Mouse (Mus musculus) layer of hippocampus, postnatal 25 days (tissue): Measurements from ENCODE around the gene Large1. TPM values are rescaled to one million over a fixed set of nuclear protein-coding genes. Genes with fewer than 3 reads are reported as not detected.
"Not testable (repeated sequence)": the region's sequence is repeated elsewhere in the genome, so short reads cannot be mapped to it uniquely, and the experiment has no call there.

Source experiments
- DNase-seq, 2 experiments: peaks; one replicate each; pipeline ENCODE4 v3.0.0; 2022; ENCODE audit warnings: mixed read lengths in 2 of 2, low spot score in 1 of 2; ENCODE audit errors: extremely low spot score in 1 of 2
- total RNA-seq, 2 experiments: library from RNA; stranded (reverse); gene quantifications; 2 replicates each; pipeline ENCODE4 v1.2.3; 2021

Gene Large1
- total RNA-seq, 2 experiments from 2014 or later = 153 to 155 TPM

GRCm38 (mm10) chr8:73188684-73189083 is 164.7 kb downstream of the Large1 start:
- DNase-seq = no peak

DNA sequence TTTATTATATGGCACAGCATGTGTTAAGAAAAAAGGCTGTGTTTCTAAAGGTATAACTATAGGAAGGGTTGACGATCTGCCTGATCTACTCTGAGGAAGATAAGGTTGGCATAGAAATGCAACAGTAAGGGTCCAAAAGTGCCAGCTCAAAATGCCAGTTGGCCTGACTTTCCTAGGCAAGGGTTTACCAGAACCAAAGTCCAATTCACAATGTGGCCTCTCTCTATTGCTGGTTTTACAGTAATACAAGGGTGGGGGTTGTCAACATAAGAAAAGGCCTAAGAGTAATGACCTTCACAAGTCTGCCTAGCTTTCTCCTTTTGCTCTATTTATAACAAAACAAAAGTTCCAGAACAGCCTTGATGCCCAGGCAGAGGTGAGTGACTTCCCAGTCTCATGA is 166.0 kb downstream of the Large1 start:
- DNase-seq = no peak

DNA sequence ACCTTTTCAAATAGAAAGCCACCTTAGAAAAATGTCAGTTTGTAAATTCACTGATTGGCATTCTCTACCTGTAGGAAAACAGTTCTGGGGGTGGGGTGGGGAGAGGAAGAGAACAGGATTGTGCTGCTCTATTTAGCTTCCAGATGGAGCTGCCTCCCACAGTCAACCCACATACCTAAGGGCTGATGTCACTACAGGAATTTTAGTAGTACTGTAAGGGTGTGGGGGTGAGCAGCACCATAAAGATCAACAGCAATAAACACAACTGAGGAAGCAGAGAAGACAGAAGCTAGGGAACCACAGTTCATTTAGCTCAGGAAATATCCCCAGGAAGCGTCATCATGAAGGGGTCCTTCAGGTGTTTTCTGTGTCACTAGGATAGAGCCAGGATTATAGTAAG is 174.9 kb downstream of the Large1 start:
- no peak for DNase-seq

GRCm38 (mm10) chr8:73172661-73173060 is 180.7 kb downstream of the Large1 start:
- DNase-seq = no peak

GRCm38 (mm10) chr8:73161994-73162393 is 191.3 kb downstream of the Large1 start:
- DNase-seq = no peak

GRCm38 (mm10) chr8:73161564-73161963 is 191.8 kb downstream of the Large1 start:
- DNase-seq = no peak

GRCm38 (mm10) chr8:73160945-73161344 is 192.4 kb downstream of the Large1 start:
- DNase-seq = no peak

DNA sequence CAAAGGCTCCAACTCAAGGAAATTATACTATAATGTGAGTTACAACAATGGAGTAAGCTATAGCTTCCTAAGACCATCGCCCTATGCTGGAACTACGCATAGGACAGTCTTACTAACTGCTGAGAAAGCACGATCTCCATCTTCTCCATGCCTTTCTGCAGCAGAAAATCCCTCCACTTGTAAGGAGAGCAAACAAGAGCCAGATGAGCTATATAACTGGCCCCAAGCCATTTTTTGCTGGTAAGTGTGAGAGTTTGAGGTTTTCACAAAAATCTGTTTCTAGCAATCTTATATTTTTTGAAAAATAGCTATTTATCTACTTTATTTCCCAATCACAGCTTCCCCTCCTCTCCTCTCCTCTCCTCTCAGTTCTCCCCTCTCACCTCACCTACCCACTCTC is 206.1 kb downstream of the Large1 start:
- DNase-seq = no peak

DNA sequence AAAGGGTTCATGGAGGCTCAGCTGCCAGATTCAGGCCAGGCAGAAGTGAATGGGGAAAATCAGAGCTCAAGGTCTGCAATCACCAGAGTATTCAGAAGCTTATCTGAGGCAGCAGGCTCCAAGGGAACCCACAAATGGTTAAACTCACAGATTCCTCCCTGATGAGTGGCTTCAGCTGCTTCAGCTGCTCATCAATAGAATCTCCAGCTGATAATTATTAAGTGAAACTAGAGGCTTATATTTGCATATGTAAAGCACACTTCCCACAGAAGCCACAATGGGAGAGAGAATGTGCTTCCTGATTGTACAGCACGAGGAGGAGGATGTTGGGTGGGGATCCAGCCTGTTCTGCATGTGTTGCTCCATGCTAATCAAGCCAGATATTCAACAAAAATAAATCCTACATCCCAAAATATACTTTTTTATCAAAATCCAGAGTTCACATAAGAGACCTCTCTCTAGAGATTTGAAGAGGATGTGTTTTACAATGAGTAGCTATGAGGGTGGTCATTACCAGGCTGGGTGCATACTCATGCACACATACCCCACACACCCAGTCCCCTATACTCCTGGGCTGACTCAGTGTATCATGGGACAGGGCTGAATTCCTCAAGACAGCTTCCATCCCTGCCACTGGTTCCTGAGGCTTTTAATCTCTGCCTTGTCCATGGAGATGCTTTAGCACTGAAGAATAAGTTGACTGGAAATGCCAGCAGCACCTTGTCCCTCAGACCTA is 210.5 kb downstream of the Large1 start:
- no peak for DNase-seq

GRCm38 (mm10) chr8:73135397-73135796 is 217.9 kb downstream of the Large1 start:
- DNase-seq = no peak

GRCm38 (mm10) chr8:73132080-73132479 is 221.3 kb downstream of the Large1 start:
- DNase-seq = no peak

- no peak for DNase-seq
These were observed 229.4 kb downstream of the Large1 start for GRCm38 (mm10) chr8:73123864-73124499.

DNA sequence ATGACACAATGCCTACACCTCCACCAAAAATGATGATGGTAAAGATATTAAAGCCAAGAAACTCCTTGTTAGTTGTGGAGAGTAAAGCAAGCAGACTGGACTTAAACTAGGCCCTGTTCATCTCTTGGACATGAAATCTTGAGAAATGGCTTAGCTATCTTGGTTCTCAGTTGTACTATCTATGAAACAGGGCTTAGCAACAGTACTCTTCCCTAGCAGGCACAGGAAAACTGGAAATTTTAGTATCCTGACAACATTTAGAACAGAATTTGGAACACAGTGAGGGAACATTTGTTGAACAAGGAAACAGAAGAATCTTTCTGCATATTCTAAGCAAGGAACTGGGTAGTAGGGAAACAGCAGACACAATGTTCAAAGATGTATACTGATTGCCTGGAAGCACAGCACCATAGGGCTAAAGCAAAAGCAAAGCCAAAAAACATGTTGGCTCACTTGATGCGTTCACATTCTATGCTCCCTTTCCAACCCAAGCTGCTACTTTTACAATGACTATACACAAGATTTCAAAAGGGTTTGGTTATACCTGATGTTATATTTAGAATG is 240.9 kb downstream of the Large1 start:
- DNase-seq = no peak

GRCm38 (mm10) chr8:73104089-73104488 is 249.3 kb downstream of the Large1 start:
- no peak for DNase-seq

GRCm38 (mm10) chr8:73101069-73101468 is 252.3 kb downstream of the Large1 start:
- no peak for DNase-seq

DNA sequence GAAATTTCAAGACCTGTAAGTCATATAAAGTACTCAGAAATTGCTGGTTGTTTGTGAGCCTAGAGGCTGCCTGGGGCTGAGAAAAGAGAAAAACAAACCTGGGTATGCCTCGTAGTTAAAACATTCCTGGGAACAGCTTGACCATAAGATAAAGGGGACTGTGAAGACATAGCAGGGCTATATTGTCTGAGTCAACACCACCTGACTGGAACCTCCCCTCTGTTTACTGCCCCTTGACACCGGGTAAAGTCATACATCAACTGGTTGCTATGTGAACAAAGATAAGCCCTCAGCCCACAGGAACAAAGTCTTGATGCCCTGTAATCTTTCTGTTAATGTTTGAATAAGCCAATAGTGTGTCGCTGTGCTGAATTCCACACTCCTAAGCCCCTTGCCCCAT is 252.7 kb downstream of the Large1 start:
- not testable (repeated sequence) for DNase-seq

GRCm38 (mm10) chr8:73099542-73099941 is 253.8 kb downstream of the Large1 start:
- no peak for DNase-seq

GRCm38 (mm10) chr8:73096952-73097351 is 256.4 kb downstream of the Large1 start:
- DNase-seq = no peak

DNA sequence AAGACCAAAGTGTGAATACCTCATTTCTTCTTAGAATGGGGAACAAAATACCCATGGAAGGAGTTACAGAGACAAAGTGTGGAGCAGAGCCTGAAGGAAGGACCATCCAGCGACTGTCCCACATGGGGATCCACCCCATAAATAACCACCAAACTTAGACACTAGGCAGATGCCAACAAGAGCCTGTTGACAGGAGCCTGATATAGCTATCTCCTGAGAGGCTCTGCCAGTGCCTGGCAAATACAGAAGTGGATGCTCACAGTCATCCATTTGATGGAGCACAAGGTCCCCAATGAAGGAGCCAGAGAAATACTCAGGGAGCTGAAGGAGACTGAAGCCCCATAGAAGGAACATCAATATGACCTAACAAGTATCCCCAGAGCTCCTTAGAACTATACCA is 275.6 kb downstream of the Large1 start:
- DNase-seq = not testable (repeated sequence)

- no peak for DNase-seq
These were observed 291.9 kb downstream of the Large1 start for GRCm38 (mm10) chr8:73061410-73061809.

DNA sequence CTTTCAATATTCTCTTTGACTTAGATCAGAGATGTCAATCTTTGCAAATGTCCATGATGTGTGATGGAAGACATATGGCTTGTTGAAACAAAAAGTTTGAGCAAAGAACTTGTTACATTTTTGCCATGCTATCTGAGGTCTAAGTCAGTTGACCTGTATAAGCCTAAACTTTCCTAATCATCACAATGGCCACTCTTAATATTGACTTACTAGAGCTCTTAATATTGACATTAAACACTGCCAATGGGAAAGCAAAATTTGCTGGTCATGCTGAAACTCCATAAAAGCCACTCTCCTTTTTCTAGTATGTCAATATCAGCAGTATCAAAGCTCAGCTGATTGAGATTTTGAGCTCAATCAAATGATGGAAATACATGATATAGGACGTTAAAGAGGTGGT is 298.6 kb downstream of the Large1 start:
- no peak for DNase-seq

DNA sequence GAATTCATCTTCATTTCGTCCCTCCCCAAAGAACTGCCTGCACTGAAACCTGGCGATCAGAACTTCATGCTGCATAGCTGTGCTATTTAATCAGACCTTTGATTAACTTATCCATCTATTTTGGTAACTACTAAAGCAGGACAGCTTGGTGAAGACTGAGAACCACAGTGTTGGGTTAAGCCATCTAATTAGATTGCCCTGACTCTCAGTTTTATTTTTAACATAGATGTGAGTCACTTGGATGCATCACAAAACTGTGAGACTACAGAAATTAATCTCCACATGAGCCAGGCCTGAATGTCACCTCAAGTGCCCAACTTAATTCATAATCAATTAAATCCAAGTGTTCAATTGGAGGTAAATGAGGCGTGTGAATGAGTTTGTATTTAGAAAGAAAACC is 299.5 kb downstream of the Large1 start:
- DNase-seq = no peak
